Comparison of ENCODE assay signal across 8 mouse cellular contexts in the genomic region with DNA sequence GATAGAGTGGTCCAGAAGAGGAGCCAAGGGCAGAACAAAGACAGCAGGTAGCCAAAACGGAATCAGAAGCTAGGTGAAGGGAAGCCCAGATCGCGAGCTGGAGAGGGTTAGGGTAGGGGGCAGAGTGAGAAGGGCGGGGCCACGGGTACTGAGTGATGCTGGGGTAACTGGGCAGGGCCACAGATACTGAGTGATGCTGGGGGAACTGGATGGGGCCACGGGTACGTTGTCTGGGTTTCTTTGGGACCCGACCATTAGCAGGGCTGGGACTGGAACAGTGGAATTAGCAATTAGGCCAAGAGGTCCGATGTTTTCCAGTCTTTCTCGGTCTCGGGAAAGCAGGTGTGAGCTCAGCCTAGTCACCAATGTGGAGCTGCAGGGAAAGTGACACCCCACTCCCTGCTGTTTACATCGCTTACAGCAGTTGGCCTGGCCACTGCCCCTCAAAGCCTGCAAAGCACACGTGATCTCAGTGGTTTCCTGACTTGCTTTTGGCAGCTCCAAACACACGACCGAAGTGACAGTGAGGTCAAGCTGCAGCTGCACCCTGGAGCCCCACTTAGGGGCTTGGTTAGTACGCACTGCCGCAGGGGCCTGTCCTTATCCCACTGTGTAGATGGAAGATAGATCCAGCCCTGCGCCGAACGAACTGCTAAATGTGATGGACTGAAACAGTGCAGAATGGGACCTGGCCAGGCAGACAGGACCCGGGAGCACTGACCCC. TPM values are rescaled to one million over a fixed set of nuclear protein-coding genes. Genes with fewer than 3 reads are reported as not detected.
DNase-seq lines count a peak whose midpoint lies in the region; ATAC-seq and TF ChIP-seq lines count a peak whose summit lies in the region.

No protein-coding gene starts in this region.

- peak overlapping the region; percentile 5; the same call in 1 of the 2 replicates for H3K9ac ChIP-seq in limb, embryonic 12.5 days (replicated peaks)

- H3K4me3 ChIP-seq in limb, embryonic 12.5 days (replicated peaks) = no peak overlapping the region
- H3K4me3 ChIP-seq in left cerebral cortex, adult 2 months = no peak overlapping the region

- H3K4me1 ChIP-seq in limb, embryonic 12.5 days (replicated peaks) = peaks cover 43% of the 10 kb centered on the region

- H3K9me3 ChIP-seq in limb, embryonic 12.5 days = no peaks in the 10 kb centered on the region

- H3K27ac ChIP-seq in limb, embryonic 12.5 days = peak overlapping the region; percentile 53; the same call in 1 of the 2 replicates
- no peak overlapping the region for H3K27ac ChIP-seq in left cerebral cortex, adult 2 months

- H3K4me2 ChIP-seq in limb, embryonic 12.5 days = no peak overlapping the region

- intact Hi-C loops in heart, postnatal 25 days (cut with DNase I) = no loop called here
- intact Hi-C loops in left cerebral cortex, adult 2 months (cut with DNase I) = no loop called here
- intact Hi-C loops in left cerebral cortex, postnatal 25 days (cut with DNase I) = no loop called here

- H3K36me3 ChIP-seq in limb, embryonic 12.5 days = peaks cover 28% of the 10 kb centered on the region; the same call in 1 of the 2 replicates

- TF ChIP-seq CTCF in left cerebral cortex, adult 2 months (IDR thresholded peaks at IDR 0.05) = no peak

- H3K27me3 ChIP-seq in limb, embryonic 12.5 days = no peaks in the 10 kb centered on the region

- peak; percentile 98 for DNase-seq in heart, adult 11 months
- DNase-seq in heart, postnatal 25 days (ENCODE audit: low spot score) = no peak
- peak; percentile 29 for DNase-seq in retina, embryonic 14.5 days (ENCODE audit: low spot score)
- no peak for DNase-seq in left cerebral cortex, adult 2 months (ENCODE audit: extremely low spot score in 1 of 2, low spot score in 2 of 2)
- no peak for DNase-seq in MN1 (ENCODE audit: low spot score)
- DNase-seq in left cerebral cortex, postnatal 25 days (ENCODE audit: low spot score in 2 of 2) = no peak

- WGBS in limb, embryonic 12.5 days = 48% methylated on average over 21 of the region's 21 CpGs

- peak; percentile 31 for ATAC-seq in granulocyte monocyte progenitor cell, adult 5-6 weeks (replicated peaks; ENCODE audit: poor library complexity, severe bottlenecking)
- ATAC-seq in limb, embryonic 12.5 days (ENCODE audit: insufficient number of reproducible peaks, insufficient read depth, low FRiP score, low TSS enrichment, low read depth) = 0 out of 2 replicates have a peak, but pooled peaks have one; percentile 12

RNA-seq across cellular contexts. Expression of gene Agtrap, which starts 4.5 kb away (rescaled TPM):
- 10 to 100 TPM; 43.0 to 43.5 TPM for total RNA-seq in heart, postnatal 25 days (2021)
- 28.5 and 30.0 TPM in 2 replicates for total RNA-seq in granulocyte monocyte progenitor cell, adult 5-6 weeks (2014; fragmentation: Nextera tagmentation)
- 28.2 and 30.8 TPM in 2 replicates for total RNA-seq in granulocyte monocyte progenitor cell, adult 5-6 weeks (2017)
- 11.2 and 12.0 TPM in 2 replicates for polyA plus RNA-seq in limb, embryonic 12.5 days (2016; fragmentation: Nextera tagmentation; extraction: Ambion mirVana)
- total RNA-seq in left cerebral cortex, adult 2 months (2021) = 10 to 100 TPM in 1 of 2 experiments, 1 to 10 TPM in 1; 6.6 to 10.2 TPM
- total RNA-seq in left cerebral cortex, postnatal 25 days (2021) = 1 to 10 TPM; 6.3 to 7.8 TPM

RNA-seq across cellular contexts. Expression of gene Mthfr, which starts 44.5 kb away (rescaled TPM):
- total RNA-seq in heart, postnatal 25 days (2021) = 10 to 100 TPM in 1 of 2 experiments, 1 to 10 TPM in 1; 9.7 to 11.3 TPM
- 5.4 and 7.6 TPM in 2 replicates for total RNA-seq in granulocyte monocyte progenitor cell, adult 5-6 weeks (2014; fragmentation: Nextera tagmentation)
- 2.7 and 9.0 TPM in 2 replicates for total RNA-seq in granulocyte monocyte progenitor cell, adult 5-6 weeks (2017)
- 27.3 and 28.9 TPM in 2 replicates for polyA plus RNA-seq in limb, embryonic 12.5 days (2016; fragmentation: Nextera tagmentation; extraction: Ambion mirVana)
- 10 to 100 TPM; 30.7 to 32.0 TPM for total RNA-seq in left cerebral cortex, adult 2 months (2021)
- total RNA-seq in left cerebral cortex, postnatal 25 days (2021) = 10 to 100 TPM; 27.1 to 30.5 TPM

RNA-seq across cellular contexts. Expression of gene Clcn6, which starts 44.7 kb away (rescaled TPM):
- 1 to 10 TPM; 8.6 to 8.7 TPM for total RNA-seq in heart, postnatal 25 days (2021)
- 7.4 and 9.1 TPM in 2 replicates for total RNA-seq in granulocyte monocyte progenitor cell, adult 5-6 weeks (2014; fragmentation: Nextera tagmentation)
- 1.3 and 4.3 TPM in 2 replicates for total RNA-seq in granulocyte monocyte progenitor cell, adult 5-6 weeks (2017)
- polyA plus RNA-seq in limb, embryonic 12.5 days (2016; fragmentation: Nextera tagmentation; extraction: Ambion mirVana) = 8.5 and 8.8 TPM in 2 replicates
- 10 to 100 TPM; 81.4 to 84.4 TPM for total RNA-seq in left cerebral cortex, adult 2 months (2021)
- total RNA-seq in left cerebral cortex, postnatal 25 days (2021) = 10 to 100 TPM; 70.9 to 73.9 TPM

RNA-seq across cellular contexts. Expression of gene Mad2l2, which starts 46.8 kb away (rescaled TPM):
- 10 to 100 TPM; 11.9 to 12.8 TPM for total RNA-seq in heart, postnatal 25 days (2021)
- 27.7 and 36.6 TPM in 2 replicates for total RNA-seq in granulocyte monocyte progenitor cell, adult 5-6 weeks (2014; fragmentation: Nextera tagmentation)
- 4.3 and 10.0 TPM in 2 replicates for total RNA-seq in granulocyte monocyte progenitor cell, adult 5-6 weeks (2017)
- polyA plus RNA-seq in limb, embryonic 12.5 days (2016; fragmentation: Nextera tagmentation; extraction: Ambion mirVana) = 104 and 107 TPM in 2 replicates
- total RNA-seq in left cerebral cortex, adult 2 months (2021) = 10 to 100 TPM; 14.2 to 16.1 TPM
- 10 to 100 TPM; 11.2 to 14.9 TPM for total RNA-seq in left cerebral cortex, postnatal 25 days (2021)

RNA-seq across cellular contexts. Expression of gene Draxin, which starts 47.2 kb away (rescaled TPM):
- under 1 TPM; 0.05 to 0.11 TPM for total RNA-seq in heart, postnatal 25 days (2021)
- total RNA-seq in granulocyte monocyte progenitor cell, adult 5-6 weeks (2014; fragmentation: Nextera tagmentation) = not detected in 2 replicates
- total RNA-seq in granulocyte monocyte progenitor cell, adult 5-6 weeks (2017) = 0.05 TPM in 1 of 2 replicates, not detected in the other
- polyA plus RNA-seq in limb, embryonic 12.5 days (2016; fragmentation: Nextera tagmentation; extraction: Ambion mirVana) = 1.8 and 1.9 TPM in 2 replicates
- under 1 TPM; 0.20 to 0.30 TPM for total RNA-seq in left cerebral cortex, adult 2 months (2021)
- total RNA-seq in left cerebral cortex, postnatal 25 days (2021) = under 1 TPM; 0.28 to 0.37 TPM

Comparison
In these comparisons a context has a peak if more than half of its experiments do, and no peak if none do; other contexts are left out.
1. DNase-seq: peak in heart, adult 11 months (single experiment) and retina, embryonic 14.5 days (single experiment); none in heart, postnatal 25 days (single experiment), left cerebral cortex, adult 2 months (0 of 2), MN1 (single experiment) and left cerebral cortex, postnatal 25 days (0 of 2).
2. RNA of gene Clcn6, which starts 44.7 kb away (total RNA-seq): 81.4 to 84.4 TPM in left cerebral cortex, adult 2 months and 70.9 to 73.9 TPM in left cerebral cortex, postnatal 25 days; 8.6 to 8.7 TPM in heart, postnatal 25 days and 1.3 to 9.1 TPM in granulocyte monocyte progenitor cell, adult 5-6 weeks; every median in the first group is over 4 times any median in the second.